Mouse (Mus musculus): ENCODE measurements around the gene Olfr1416. TPM values are rescaled to one million over a fixed set of nuclear protein-coding genes. Genes with fewer than 3 reads are reported as not detected.
A peak's percentile ranks its signal among the peaks of the same experiment; 100 is the strongest.
"Not testable (repeated sequence)": the region's sequence is repeated elsewhere in the genome, so short reads cannot be mapped to it uniquely, and the experiment has no call there.

Olfr1416 gene
- not detected in 2 replicates for polyA plus RNA-seq (2015; fragmentation: Nextera tagmentation; extraction: Ambion mirVana)

DNA sequence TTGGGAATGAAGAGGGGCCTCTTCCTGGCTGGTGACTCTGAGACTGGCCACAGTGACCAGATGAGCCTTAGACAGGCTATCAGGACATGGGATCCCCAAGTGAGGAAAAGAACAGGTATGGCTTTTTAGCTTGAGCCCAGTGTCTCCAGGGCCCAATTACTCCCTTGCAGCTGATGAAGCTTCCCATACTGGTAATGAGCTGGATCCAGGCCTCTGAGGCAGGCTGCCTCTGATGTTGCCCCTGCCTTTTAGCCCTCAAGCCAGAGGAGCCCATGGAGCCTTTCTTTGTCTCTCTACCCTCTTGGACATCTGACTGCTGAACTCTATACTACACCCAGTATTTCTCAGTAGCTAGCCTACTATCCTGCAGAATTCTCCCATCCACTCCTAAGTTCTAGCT, at the start of gene Olfr1416:
Gene Olfr1416 (minus strand): TSS at position 101 of the 400 bp plus-strand sequence.
- Histone ChIP-seq H3K27ac (ENCODE audit: low read depth, low read length) (no peak within 1 kb of the TSS), H3K9ac (ENCODE audit: low read depth, low read length) (no peak within 1 kb of the TSS), H3K4me3 (ENCODE audit: low read depth, low read length) (no peak within 1 kb of the TSS), H3K36me3 (ENCODE audit: control insufficient read depth, insufficient read depth) (no peaks in the 10 kb centered on the region), H3K4me1 (replicated peaks; ENCODE audit: control insufficient read depth, insufficient read depth, low read length) (no peaks in the 10 kb centered on the region), H3K27me3 (replicated peaks; ENCODE audit: control insufficient read depth, insufficient read depth, low read length) (no peaks in the 10 kb centered on the region), H3K9me3 (ENCODE audit: control insufficient read depth) (no peaks in the 10 kb centered on the region), H3K4me2 (replicated peaks; ENCODE audit: low read depth) (no peak within 1 kb of the TSS)
- ATAC-seq = no peak
- no peak for TF ChIP-seq CTCF (IDR thresholded peaks at IDR 0.05; ENCODE audit: low read depth)

DNA sequence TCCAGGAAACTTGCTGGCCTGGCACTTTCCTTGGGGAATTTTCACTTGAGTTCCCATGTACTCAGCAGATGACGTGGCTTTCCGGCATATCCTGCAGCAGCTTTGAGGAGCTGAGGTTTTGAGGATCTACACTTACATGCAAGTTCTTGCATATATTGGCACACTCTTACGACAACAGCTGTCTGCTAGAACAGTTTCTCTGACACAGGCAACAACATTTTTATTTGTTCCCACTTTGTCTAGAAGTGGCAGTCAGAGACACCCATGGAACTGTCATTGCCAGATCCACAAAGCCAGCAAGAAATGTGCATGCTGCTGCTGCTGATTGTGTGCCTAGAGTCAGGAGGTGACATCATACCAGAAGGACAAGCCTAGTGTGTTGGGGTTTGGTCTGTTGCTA, 38.9 kb upstream of the Olfr1416 start:
- H3K36me3 ChIP-seq (ENCODE audit: control insufficient read depth, insufficient read depth) = no peaks in the 10 kb centered on the region
- no peak overlapping the region for H3K4me2 ChIP-seq (replicated peaks; ENCODE audit: low read depth)
- no peak overlapping the region for H3K4me3 ChIP-seq (ENCODE audit: low read depth, low read length)
- H3K9me3 ChIP-seq (ENCODE audit: control insufficient read depth) = no peaks in the 10 kb centered on the region
- no peaks in the 10 kb centered on the region for H3K27me3 ChIP-seq (replicated peaks; ENCODE audit: control insufficient read depth, insufficient read depth, low read length)
- ATAC-seq = no peak
- no peak overlapping the region for H3K9ac ChIP-seq (ENCODE audit: low read depth, low read length)
- 82% methylated on average over 3 of the region's 3 CpGs for WGBS
- no peaks in the 10 kb centered on the region for H3K4me1 ChIP-seq (replicated peaks; ENCODE audit: control insufficient read depth, insufficient read depth, low read length)
- TF ChIP-seq CTCF (IDR thresholded peaks at IDR 0.05; ENCODE audit: low read depth) = no peak
- no peak overlapping the region for H3K27ac ChIP-seq (ENCODE audit: low read depth, low read length)

DNA sequence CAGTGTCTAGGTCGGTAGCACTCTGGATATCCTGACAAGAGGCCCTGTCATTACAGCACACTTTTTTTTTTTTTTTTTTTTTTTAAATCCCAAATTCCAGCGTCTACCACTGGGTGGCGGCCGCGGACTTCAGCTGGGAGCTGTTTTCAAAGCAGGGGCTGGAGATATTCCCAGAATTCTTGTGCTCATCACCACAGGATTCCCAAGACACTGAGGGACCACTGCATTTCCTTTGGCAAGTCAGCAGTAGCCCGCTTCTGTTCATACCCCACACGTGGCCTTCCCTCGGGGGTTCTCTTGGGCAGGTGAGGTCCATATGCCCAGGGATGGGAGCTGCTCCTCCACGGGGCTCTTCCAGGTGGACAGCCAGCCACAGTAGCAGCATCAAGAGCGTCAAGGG, 36.5 kb upstream of the Olfr1416 start:
- Histone ChIP-seq H3K9me3 (ENCODE audit: control insufficient read depth) (no peaks in the 10 kb centered on the region), H3K4me3 (ENCODE audit: low read depth, low read length) (no peak overlapping the region), H3K9ac (ENCODE audit: low read depth, low read length) (no peak overlapping the region), H3K27ac (ENCODE audit: low read depth, low read length) (no peak overlapping the region), H3K36me3 (ENCODE audit: control insufficient read depth, insufficient read depth) (no peaks in the 10 kb centered on the region), H3K27me3 (replicated peaks; ENCODE audit: control insufficient read depth, insufficient read depth, low read length) (no peaks in the 10 kb centered on the region), H3K4me2 (replicated peaks; ENCODE audit: low read depth) (no peak overlapping the region), H3K4me1 (replicated peaks; ENCODE audit: control insufficient read depth, insufficient read depth, low read length) (no peaks in the 10 kb centered on the region)
- ATAC-seq = no peak
- peak; percentile 75 for TF ChIP-seq CTCF (IDR thresholded peaks at IDR 0.05; ENCODE audit: low read depth)
- WGBS = 23% methylated on average over 10 of the region's 10 CpGs

DNA sequence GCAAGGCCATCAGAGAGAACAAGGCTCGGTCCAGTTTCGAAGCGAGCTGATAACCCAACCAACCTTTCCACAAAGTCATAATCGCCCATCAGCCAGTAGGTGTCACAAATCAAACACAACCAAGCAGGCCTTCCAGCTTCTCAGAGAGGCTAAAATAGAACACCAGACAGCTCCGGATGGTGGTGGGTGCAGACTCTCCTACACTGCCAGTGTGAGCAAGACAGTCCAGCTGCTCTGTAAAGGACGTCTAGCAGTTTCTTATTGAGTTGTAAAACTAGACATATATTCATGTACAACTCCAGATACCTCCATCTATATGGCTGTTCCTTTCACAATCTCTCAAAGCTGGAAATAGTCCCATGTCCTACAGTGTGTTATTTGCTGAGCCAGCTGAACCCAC, 34.1 kb upstream of the Olfr1416 start:
- no peak for TF ChIP-seq CTCF (IDR thresholded peaks at IDR 0.05; ENCODE audit: low read depth)
- 86% methylated on average over 6 of the region's 6 CpGs for WGBS
- H3K27me3 ChIP-seq (replicated peaks; ENCODE audit: control insufficient read depth, insufficient read depth, low read length) = no peaks in the 10 kb centered on the region
- ATAC-seq = no peak
- no peaks in the 10 kb centered on the region for H3K4me1 ChIP-seq (replicated peaks; ENCODE audit: control insufficient read depth, insufficient read depth, low read length)
- H3K36me3 ChIP-seq (ENCODE audit: control insufficient read depth, insufficient read depth) = no peaks in the 10 kb centered on the region
- no peak overlapping the region for H3K9ac ChIP-seq (ENCODE audit: low read depth, low read length)
- no peak overlapping the region for H3K4me3 ChIP-seq (ENCODE audit: low read depth, low read length)
- no peak overlapping the region for H3K27ac ChIP-seq (ENCODE audit: low read depth, low read length)
- H3K9me3 ChIP-seq (ENCODE audit: control insufficient read depth) = no peaks in the 10 kb centered on the region
- H3K4me2 ChIP-seq (replicated peaks; ENCODE audit: low read depth) = no peak overlapping the region

DNA sequence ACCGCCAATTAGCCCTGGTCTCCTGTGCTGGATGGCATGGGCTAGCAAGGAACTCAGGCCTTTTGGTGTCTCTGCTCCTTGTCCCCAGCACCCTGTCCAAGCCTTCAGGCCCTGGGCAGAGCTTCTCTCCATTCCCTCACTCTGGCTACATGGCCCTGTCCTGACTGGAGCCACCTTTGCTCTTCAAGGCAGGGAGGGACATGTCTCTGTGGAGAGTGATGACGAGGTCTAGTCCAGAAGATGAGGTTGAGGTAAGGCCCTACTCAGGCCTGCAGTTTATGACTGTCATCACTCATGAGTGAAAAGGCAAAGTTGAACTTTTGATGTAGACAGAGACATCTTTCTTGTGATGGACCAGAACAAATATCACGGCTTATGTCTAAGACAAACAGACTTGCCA, 33.6 kb upstream of the Olfr1416 start, which contains the start of gene Olfr1414:
Gene Olfr1414 (minus strand): TSS at position 101 of the 400 bp plus-strand sequence.
- H3K4me1 ChIP-seq (replicated peaks; ENCODE audit: control insufficient read depth, insufficient read depth, low read length) = no peaks in the 10 kb centered on the region
- no peak within 1 kb of the TSS for H3K27ac ChIP-seq (ENCODE audit: low read depth, low read length)
- no peak within 1 kb of the TSS for H3K9ac ChIP-seq (ENCODE audit: low read depth, low read length)
- 72% methylated on average over 3 of the region's 3 CpGs for WGBS
- H3K4me2 ChIP-seq (replicated peaks; ENCODE audit: low read depth) = no peak within 1 kb of the TSS
- no peak for TF ChIP-seq CTCF (IDR thresholded peaks at IDR 0.05; ENCODE audit: low read depth)
- no peak for ATAC-seq
- H3K27me3 ChIP-seq (replicated peaks; ENCODE audit: control insufficient read depth, insufficient read depth, low read length) = no peaks in the 10 kb centered on the region
- no peak within 1 kb of the TSS for H3K4me3 ChIP-seq (ENCODE audit: low read depth, low read length)
- H3K36me3 ChIP-seq (ENCODE audit: control insufficient read depth, insufficient read depth) = no peaks in the 10 kb centered on the region
- no peaks in the 10 kb centered on the region for H3K9me3 ChIP-seq (ENCODE audit: control insufficient read depth)

DNA sequence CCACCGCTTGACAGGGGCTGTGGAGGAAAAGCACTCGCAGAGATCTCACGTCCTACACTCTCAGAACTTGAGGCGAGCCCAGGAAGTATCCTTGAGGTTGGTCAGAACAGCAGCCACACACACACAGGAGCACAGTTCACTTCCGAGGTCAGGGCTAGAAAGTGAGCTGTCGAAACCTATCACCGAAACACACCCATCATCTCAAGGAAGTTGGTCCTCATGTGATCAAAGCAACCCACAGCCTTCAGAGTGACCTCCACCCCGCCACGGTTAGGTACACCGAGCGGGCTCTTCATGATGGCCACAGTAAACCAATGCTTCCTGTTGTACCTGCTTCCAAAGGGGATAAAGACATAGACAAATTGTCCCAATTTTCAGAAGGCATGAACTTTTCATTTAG, 30.5 kb upstream of the Olfr1416 start:
- 79% methylated on average over 11 of the region's 11 CpGs for WGBS
- Histone ChIP-seq H3K4me3 (ENCODE audit: low read depth, low read length) (no peak overlapping the region), H3K4me1 (replicated peaks; ENCODE audit: control insufficient read depth, insufficient read depth, low read length) (no peaks in the 10 kb centered on the region), H3K9me3 (ENCODE audit: control insufficient read depth) (no peaks in the 10 kb centered on the region), H3K27ac (ENCODE audit: low read depth, low read length) (no peak overlapping the region), H3K9ac (ENCODE audit: low read depth, low read length) (no peak overlapping the region), H3K4me2 (replicated peaks; ENCODE audit: low read depth) (no peak overlapping the region), H3K36me3 (ENCODE audit: control insufficient read depth, insufficient read depth) (no peaks in the 10 kb centered on the region), H3K27me3 (replicated peaks; ENCODE audit: control insufficient read depth, insufficient read depth, low read length) (no peaks in the 10 kb centered on the region)
- ATAC-seq = no peak
- no peak for TF ChIP-seq CTCF (IDR thresholded peaks at IDR 0.05; ENCODE audit: low read depth)

DNA sequence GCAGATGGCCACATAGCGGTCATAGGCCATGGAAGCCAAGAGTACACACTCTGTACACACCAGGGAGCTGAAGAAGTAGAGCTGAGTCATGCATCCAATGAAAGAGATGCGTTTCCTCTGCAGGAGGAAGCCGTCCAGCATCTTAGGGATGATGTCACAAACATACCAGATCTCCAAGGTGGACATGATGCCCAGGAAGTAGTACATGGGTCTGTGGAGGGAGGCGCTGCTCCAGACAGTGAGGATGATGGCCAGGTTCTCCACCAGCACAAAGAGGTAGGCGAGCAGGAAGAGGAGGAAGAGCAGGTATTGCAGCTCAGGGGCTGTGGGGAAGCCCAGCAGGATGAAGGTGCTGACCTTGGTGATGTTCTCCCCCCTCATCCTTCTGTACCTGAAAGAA, 26.7 kb upstream of the Olfr1416 start:
- WGBS = 81% methylated on average over 4 of the region's 5 CpGs
- ATAC-seq; H3K4me1 ChIP-seq (replicated peaks; ENCODE audit: control insufficient read depth, insufficient read depth, low read length); H3K4me3 ChIP-seq (ENCODE audit: low read depth, low read length); H3K36me3 ChIP-seq (ENCODE audit: control insufficient read depth, insufficient read depth); H3K27ac ChIP-seq (ENCODE audit: low read depth, low read length); H3K27me3 ChIP-seq (replicated peaks; ENCODE audit: control insufficient read depth, insufficient read depth, low read length); H3K9ac ChIP-seq (ENCODE audit: low read depth, low read length); H3K9me3 ChIP-seq (ENCODE audit: control insufficient read depth); H3K4me2 ChIP-seq (replicated peaks; ENCODE audit: low read depth): not testable (repeated sequence)
